In the genomic region with DNA sequence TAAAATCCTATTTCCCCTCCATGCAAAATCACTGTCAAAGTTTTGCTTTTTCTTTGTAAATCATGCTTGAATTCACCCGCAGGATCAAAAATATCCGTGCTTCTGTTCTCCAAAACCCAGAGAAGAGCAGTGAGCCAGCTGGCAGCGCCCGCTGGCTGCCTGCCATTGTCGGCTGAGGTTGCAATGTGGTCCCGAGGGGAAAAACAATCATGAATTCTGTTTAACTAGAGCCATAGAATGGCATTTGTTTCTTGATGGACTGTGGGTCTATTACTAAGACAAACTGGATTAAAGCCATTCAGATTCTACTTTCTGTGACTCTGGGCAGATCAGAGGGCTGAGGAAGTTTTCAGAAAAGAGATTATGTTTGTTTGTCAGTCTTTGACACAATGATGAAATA, we compare ENCODE assay signal across 8 mouse cellular contexts. TPM values are rescaled to one million over a fixed set of nuclear protein-coding genes. Genes with fewer than 3 reads are reported as not detected.
DNase-seq lines count a peak whose midpoint lies in the region; ATAC-seq and TF ChIP-seq lines count a peak whose summit lies in the region.

No protein-coding gene starts in this region.

- no peak for TF ChIP-seq CTCF in lung, postnatal 0 days (IDR thresholded peaks at IDR 0.05)
- no peak for TF ChIP-seq CTCF in thymus, adult 2 months (IDR thresholded peaks at IDR 0.05; ENCODE audit: borderline replicate concordance, control insufficient read depth, extremely low read depth, insufficient read depth, low read length, poor library complexity)

- 77% methylated on average over 6 of the region's 6 CpGs for WGBS in heart, embryonic 11.5 days (ENCODE audit: insufficient replicate concordance)
- 49% methylated on average over 6 of the region's 6 CpGs for WGBS in lung, postnatal 0 days
- WGBS in thymus, adult 2 months, result 84% methylated on average over 6 of the region's 6 CpGs

- H3K36me3 ChIP-seq in heart, embryonic 11.5 days (ENCODE audit: control insufficient read depth, insufficient read depth, low read length), result no peaks in the 10 kb centered on the region
- no peaks in the 10 kb centered on the region for H3K36me3 ChIP-seq in lung, postnatal 0 days (ENCODE audit: insufficient read depth, low read length)
- H3K36me3 ChIP-seq in thymus, adult 2 months (ENCODE audit: control insufficient read depth, insufficient read depth, low read length), result no peaks in the 10 kb centered on the region

- no peaks in the 10 kb centered on the region for H3K27me3 ChIP-seq in heart, embryonic 11.5 days (ENCODE audit: control insufficient read depth, insufficient read depth, low read length)
- no peaks in the 10 kb centered on the region for H3K27me3 ChIP-seq in lung, postnatal 0 days (replicated peaks; ENCODE audit: insufficient read depth, low read length)
- no peaks in the 10 kb centered on the region for H3K27me3 ChIP-seq in thymus, adult 2 months (ENCODE audit: control insufficient read depth, insufficient read depth, low read length)

- no peak for TF ChIP-seq EP300 in lung, postnatal 0 days (IDR thresholded peaks at IDR 0.05)

- H3K9me3 ChIP-seq in heart, embryonic 11.5 days (replicated peaks; ENCODE audit: control insufficient read depth, low read length), result no peaks in the 10 kb centered on the region
- no peaks in the 10 kb centered on the region for H3K9me3 ChIP-seq in lung, postnatal 0 days (ENCODE audit: low read length)

- no peak overlapping the region for H3K4me2 ChIP-seq in heart, embryonic 11.5 days
- H3K4me2 ChIP-seq in lung, postnatal 0 days (replicated peaks; ENCODE audit: low read depth, low read length), result no peak overlapping the region

- H3K4me3 ChIP-seq in heart, embryonic 11.5 days (ENCODE audit: low read depth, low read length), result no peak overlapping the region
- H3K4me3 ChIP-seq in lung, postnatal 0 days (ENCODE audit: low read depth, low read length), result no peak overlapping the region
- H3K4me3 ChIP-seq in thymus, adult 2 months (ENCODE audit: control insufficient read depth, insufficient read depth, low read length), result no peak overlapping the region

- H3K4me1 ChIP-seq in heart, embryonic 11.5 days (ENCODE audit: control insufficient read depth, insufficient read depth, low read length), result no peaks in the 10 kb centered on the region
- H3K4me1 ChIP-seq in lung, postnatal 0 days (ENCODE audit: insufficient read depth, low read depth, low read length), result no peaks in the 10 kb centered on the region
- no peaks in the 10 kb centered on the region for H3K4me1 ChIP-seq in thymus, adult 2 months (replicated peaks; ENCODE audit: control insufficient read depth, insufficient read depth, low read length)

- no peak for TF ChIP-seq POLR2A in thymus, adult 2 months (IDR thresholded peaks at IDR 0.05; ENCODE audit: control insufficient read depth, extremely low read depth, insufficient read depth, low read length, poor library complexity)

- no peak overlapping the region for H3K27ac ChIP-seq in heart, embryonic 11.5 days (ENCODE audit: low read depth, low read length)
- H3K27ac ChIP-seq in lung, postnatal 0 days (ENCODE audit: low read length), result no peak overlapping the region
- no peak overlapping the region for H3K27ac ChIP-seq in thymus, adult 2 months (ENCODE audit: control insufficient read depth, insufficient read depth, low read length)

- peak; percentile 52 for DNase-seq in heart, adult 18-20 months
- peak; percentile 60 for DNase-seq in brain, embryonic 18.5 days (ENCODE audit: low read depth, low spot score)
- peak; percentile 44 for DNase-seq in frontal cortex, postnatal 25 days (ENCODE audit: low spot score in 2 of 2)
- DNase-seq in kidney, postnatal 14 days, result peak; percentile 23
- DNase-seq in lung, postnatal 0 days (ENCODE audit: low spot score), result peak; percentile 38
- peak; percentile 7 for DNase-seq in skeletal muscle tissue, adult 2 months (ENCODE audit: low read depth, low spot score)
- no peak for DNase-seq in thymus, adult 2 months

- H3K9ac ChIP-seq in heart, embryonic 11.5 days (ENCODE audit: low read depth, low read length), result no peak overlapping the region
- no peak overlapping the region for H3K9ac ChIP-seq in lung, postnatal 0 days (replicated peaks; ENCODE audit: low read depth)

- no peak for ATAC-seq in heart, embryonic 11.5 days (replicated peaks; ENCODE audit: insufficient number of reproducible peaks, low FRiP score, low TSS enrichment)
- no peak for ATAC-seq in lung, postnatal 0 days

RNA-seq across cellular contexts. Expression of gene Syt1, which starts 31.1 kb away (rescaled TPM):
- under 1 TPM; 0.13 to 0.15 TPM for total RNA-seq in heart, adult 18-20 months (2021)
- polyA plus RNA-seq in heart, embryonic 11.5 days (2014; fragmentation: Nextera tagmentation; extraction: Ambion mirVana), result 1.5 and 2.1 TPM in 2 replicates
- 0.12 and 0.17 TPM in 2 replicates for polyA plus RNA-seq in lung, postnatal 0 days (2015; fragmentation: Nextera tagmentation; extraction: Ambion mirVana)
- polyA plus RNA-seq in thymus, adult 2 months (2012; rRNA removed), result 1.9 and 2.0 TPM in 2 replicates
